Mouse (Mus musculus) stomach, postnatal 0 days (tissue): ENCODE results near the gene Cdh1. TPM values are rescaled to one million over a fixed set of nuclear protein-coding genes. Genes with fewer than 3 reads are reported as not detected.
"Not testable (repeated sequence)": the region's sequence is repeated elsewhere in the genome, so short reads cannot be mapped to it uniquely, and the experiment has no call there.

Source experiments
- ATAC-seq: fragments of 200-750 bp; cut with Nextera tagmentation; 2 replicates; pipeline ENCODE4 v1.8.0; 2017; ENCODE audit not compliant: low FRiP score, low TSS enrichment
- DNase-seq: peaks from one replicate; pipeline ENCODE4 v3.0.0-alpha.2; 2016; ENCODE audit warnings: low spot score
- H3K27ac ChIP-seq: fragments of 300-500 bp; sonication (generic); replicated peaks from 2 replicates; pipeline ENCODE4 v1.5.1; 2014; ENCODE audit warnings: mild to moderate bottlenecking, control low read depth
- H3K27me3 ChIP-seq: fragments of 300-500 bp; sonication (generic); 2 replicates; pipeline ENCODE4 v1.6.1; 2014; ENCODE audit warnings: low read length; ENCODE audit not compliant: control insufficient read depth, insufficient read depth
- H3K36me3 ChIP-seq: fragments of 300-500 bp; sonication (generic); 2 replicates; pipeline ENCODE4 v1.6.1; 2014; ENCODE audit warnings: low read length, mixed read lengths; ENCODE audit not compliant: control insufficient read depth, insufficient read depth
- H3K4me1 ChIP-seq: fragments of 300-500 bp; sonication (generic); replicated peaks from 2 replicates; pipeline ENCODE4 v1.6.1; 2014; ENCODE audit warnings: antibody characterized with exemption; ENCODE audit not compliant: control insufficient read depth, insufficient read depth
- H3K4me2 ChIP-seq: fragments of 300-500 bp; sonication (generic); replicated peaks from 2 replicates; pipeline ENCODE4 v1.6.1; 2014; ENCODE audit warnings: low read depth, mild to moderate bottlenecking, control low read depth, moderate library complexity
- H3K4me3 ChIP-seq: fragments of 300-500 bp; sonication (generic); 2 replicates; pipeline ENCODE4 v1.5.1; 2014; ENCODE audit warnings: low read depth, low read length, control low read depth
- H3K9ac ChIP-seq: fragments of 300-500 bp; sonication (generic); 2 replicates; pipeline ENCODE4 v1.6.1; 2014; ENCODE audit warnings: mild to moderate bottlenecking, low read length, control low read depth, mixed read lengths
- H3K9me3 ChIP-seq: fragments of 300-500 bp; sonication (generic); 2 replicates; pipeline ENCODE4 v1.6.1; 2016; ENCODE audit warnings: low read length; ENCODE audit not compliant: control insufficient read depth
- CTCF ChIP-seq: IDR thresholded peaks from 2 replicates; pipeline ENCODE4 v1.5.1; 2016; ENCODE audit warnings: antibody characterized with exemption, low read depth, mild to moderate bottlenecking, moderate library complexity
- EP300 ChIP-seq: optimal IDR thresholded peaks from 2 replicates; pipeline ENCODE3; 2016; ENCODE audit warnings: antibody characterized with exemption
- WGBS: fragments of 180-500 bp; shearing (Covaris S2); extraction: QIAGEN DNeasy Blood & Tissue Kit; methylation state at CpG from one replicate; pipeline ENCODE4 v1.1.7; 2014; 5-methylcytosine and 5-hydroxymethylcytosine counted together
- polyA plus RNA-seq: library from polyadenylated mRNA; unstranded; fragments of >200 nt; fragmentation: Nextera tagmentation; extraction: Ambion mirVana; gene quantifications from 2 replicates; pipeline ENCODE4 v1.2.1, GENCODE M21; 2015

Gene Cdh1
- polyA plus RNA-seq, 1 experiment from 2014 or later, result 118 TPM

DNA sequence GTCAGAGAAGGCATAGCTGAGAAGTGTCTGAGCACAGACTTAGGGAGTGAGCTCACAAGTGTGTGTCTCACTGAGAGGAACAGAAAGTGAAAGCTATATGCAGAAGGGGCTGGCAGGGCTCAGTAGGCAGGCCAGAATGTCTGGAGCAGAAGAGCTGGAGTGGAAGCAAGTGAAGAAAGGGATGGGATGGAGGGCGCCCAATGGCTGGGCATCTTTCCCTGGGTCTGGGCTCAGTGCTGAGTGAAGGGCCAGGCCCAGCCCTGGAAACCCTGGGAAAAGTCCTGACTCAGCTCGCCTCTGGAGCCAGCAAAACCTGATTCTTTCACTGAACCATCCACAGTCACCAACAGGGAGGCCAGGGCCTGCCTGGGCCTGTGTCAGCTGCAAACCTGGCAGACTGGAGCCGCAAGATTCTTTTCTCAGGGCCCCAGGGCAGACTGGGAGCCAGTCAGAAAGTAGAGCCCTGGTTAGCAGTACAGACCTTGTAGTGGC, 39.4 kb upstream of the Cdh1 start:
- Histone ChIP-seq H3K4me1 (no peaks in the 10 kb centered on the region), H3K4me3 (no peak overlapping the region), H3K27me3 (no peaks in the 10 kb centered on the region), H3K27ac (peak overlapping the region; percentile 82), H3K9me3 (no peaks in the 10 kb centered on the region), H3K36me3 (no peaks in the 10 kb centered on the region), H3K4me2 (no peak overlapping the region), H3K9ac (no peak overlapping the region)
- peak; percentile 97 for TF ChIP-seq EP300
- no peak for TF ChIP-seq CTCF
- peak; percentile 51 for ATAC-seq
- 58% methylated on average over 3 of the region's 3 CpGs for WGBS
- peak; percentile 63 for DNase-seq

DNA sequence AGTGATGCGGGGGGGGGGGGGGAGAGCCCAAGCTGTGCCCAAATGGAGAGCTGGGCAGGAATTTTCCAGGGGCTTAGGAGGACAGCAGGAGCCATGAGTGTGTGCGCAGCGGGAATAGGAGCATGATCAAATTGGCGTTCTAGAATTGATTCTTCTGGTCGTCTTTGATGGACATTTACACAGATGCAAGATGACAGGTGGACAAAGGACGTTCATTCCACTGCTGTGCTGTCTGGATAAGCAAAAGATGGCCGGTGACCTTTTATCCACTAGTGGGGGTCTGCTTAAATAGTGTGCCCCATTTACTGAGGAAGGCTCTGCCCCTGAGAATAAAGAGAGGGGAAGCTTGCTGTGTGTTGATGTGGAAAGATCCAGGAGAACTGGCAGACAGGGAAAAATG, 34.1 kb upstream of the Cdh1 start:
- Histone ChIP-seq H3K27ac (no peak overlapping the region), H3K36me3 (no peaks in the 10 kb centered on the region), H3K4me1 (no peaks in the 10 kb centered on the region), H3K27me3 (no peaks in the 10 kb centered on the region), H3K9me3 (no peaks in the 10 kb centered on the region), H3K4me2 (no peak overlapping the region), H3K9ac (no peak overlapping the region), H3K4me3 (no peak overlapping the region)
- no peak for TF ChIP-seq CTCF
- no peak for TF ChIP-seq EP300
- ATAC-seq (no peak), DNase-seq (no peak)
- WGBS, result 75% methylated on average over 7 of the region's 7 CpGs

DNA sequence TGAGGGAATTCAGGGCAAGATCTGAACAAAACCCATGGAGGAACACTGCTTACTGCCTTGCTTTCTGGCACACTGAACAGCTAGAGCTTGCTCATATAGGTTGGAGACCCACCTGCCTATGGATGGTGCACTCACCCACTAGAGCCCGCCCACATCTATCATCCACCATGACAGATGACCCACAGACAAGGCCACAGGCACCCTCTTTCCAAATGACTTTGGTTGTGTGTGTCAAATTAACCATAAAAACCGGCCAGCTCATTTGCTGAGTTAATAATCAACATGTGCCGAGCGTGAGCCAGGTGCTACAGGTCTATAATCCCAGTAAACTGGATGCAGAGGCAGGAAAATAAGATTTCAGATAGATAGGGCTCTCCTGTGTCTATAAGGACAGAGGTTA, 32.8 kb upstream of the Cdh1 start:
- TF ChIP-seq EP300 (no peak), CTCF (no peak)
- ATAC-seq (0 out of 2 replicates have a peak, but pooled peaks have one; percentile 27), DNase-seq (no peak)
- WGBS, result 73% methylated on average over 4 of the region's 4 CpGs
- Histone ChIP-seq H3K4me2 (no peak overlapping the region), H3K27me3 (no peaks in the 10 kb centered on the region), H3K9me3 (no peaks in the 10 kb centered on the region), H3K27ac (no peak overlapping the region; the same call in 1 of the 2 replicates), H3K9ac (no peak overlapping the region), H3K4me1 (no peaks in the 10 kb centered on the region), H3K36me3 (no peaks in the 10 kb centered on the region), H3K4me3 (no peak overlapping the region)

DNA sequence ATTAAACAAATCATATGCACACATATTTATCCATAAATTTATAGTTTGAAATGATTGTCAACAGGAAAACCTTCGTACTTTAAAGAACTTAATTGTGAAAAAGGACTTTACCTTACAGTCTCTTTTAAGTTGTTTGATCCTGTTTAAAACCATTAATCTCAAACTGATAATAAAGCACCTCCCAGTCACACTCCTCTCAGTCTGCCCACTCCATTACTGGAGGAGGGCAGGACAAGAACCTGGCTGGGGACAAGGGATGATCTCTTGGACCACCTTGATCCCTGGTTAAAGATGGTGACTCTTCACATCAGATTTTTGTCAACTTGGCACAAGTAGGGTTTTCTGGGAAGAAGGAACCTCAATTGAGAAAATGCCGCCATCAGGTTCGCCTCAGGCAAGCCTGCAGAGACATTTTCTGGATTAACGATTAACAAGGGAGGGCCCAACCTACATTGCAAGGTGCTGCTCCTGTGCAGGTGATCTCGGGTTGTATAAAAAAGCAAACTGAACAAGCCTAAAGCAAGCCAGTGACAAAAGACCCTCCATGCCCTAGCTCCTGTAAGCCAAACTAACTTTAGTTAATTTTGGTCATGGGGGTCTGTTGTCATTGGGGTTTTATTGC, 31.5 kb upstream of the Cdh1 start:
- no peak overlapping the region for H3K4me2 ChIP-seq
- no peak overlapping the region for H3K4me3 ChIP-seq
- DNase-seq, result peak; percentile 55
- H3K4me1 ChIP-seq, result no peaks in the 10 kb centered on the region
- peak; percentile 66; the same call in 1 of the 2 replicates for ATAC-seq
- H3K36me3 ChIP-seq, result no peaks in the 10 kb centered on the region
- 59% methylated on average over 5 of the region's 5 CpGs for WGBS
- peak overlapping the region; percentile 65 for H3K27ac ChIP-seq
- no peak for TF ChIP-seq EP300
- TF ChIP-seq CTCF, result no peak
- no peaks in the 10 kb centered on the region for H3K27me3 ChIP-seq
- no peak overlapping the region for H3K9ac ChIP-seq
- H3K9me3 ChIP-seq, result no peaks in the 10 kb centered on the region

DNA sequence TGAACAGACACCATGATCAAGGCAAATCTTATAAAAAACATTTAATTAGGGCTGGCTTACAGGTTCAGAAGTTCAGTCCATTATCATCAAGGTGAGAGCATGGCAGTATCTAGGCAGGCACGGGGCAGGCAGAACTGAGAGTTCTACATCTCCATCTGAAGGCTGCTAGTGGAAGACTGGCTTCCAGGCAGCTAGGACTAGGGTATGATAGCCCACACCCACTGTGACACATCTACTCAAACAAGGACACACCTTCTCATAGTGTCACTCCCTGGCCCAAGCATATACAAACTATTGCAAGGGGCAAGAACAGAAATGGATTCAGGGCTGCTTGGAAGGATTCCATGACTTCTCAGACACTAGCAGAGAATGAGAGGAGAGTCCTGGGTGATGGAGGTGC, 31.0 kb upstream of the Cdh1 start:
- H3K9ac ChIP-seq, H3K4me1 ChIP-seq, H3K4me2 ChIP-seq, H3K36me3 ChIP-seq, DNase-seq, H3K27me3 ChIP-seq, H3K9me3 ChIP-seq, H3K4me3 ChIP-seq: not testable (repeated sequence)
- peak overlapping the region; percentile 65 for H3K27ac ChIP-seq
- peak; percentile 27 for TF ChIP-seq EP300
- ATAC-seq, result peak; percentile 69
- 33% methylated on average over 1 of the region's 1 CpGs for WGBS

DNA sequence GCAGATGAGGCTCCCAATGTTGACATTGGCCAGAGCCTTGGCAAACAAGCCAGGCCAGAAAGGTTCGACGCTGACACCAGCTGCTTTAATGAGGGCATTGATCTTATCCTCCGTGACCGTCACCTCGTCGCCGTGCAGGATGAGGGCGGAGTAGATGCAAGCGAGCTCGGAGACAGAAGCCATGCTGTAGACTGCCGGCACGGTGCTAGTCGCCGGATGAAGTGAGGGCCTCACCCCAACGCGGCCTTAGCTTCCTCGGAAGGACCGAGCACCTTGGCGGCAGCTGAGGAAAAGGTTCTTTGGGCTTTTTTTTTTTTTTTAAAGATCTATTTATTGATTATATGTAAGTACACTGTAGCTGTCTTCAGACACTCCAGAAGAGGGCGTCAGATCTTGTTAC, 30.0 kb upstream of the Cdh1 start, which contains the start of gene Gm10073:
Gene Gm10073, minus strand, starts transcription at position 294 of the 400 bp plus-strand sequence.
- H3K4me1 ChIP-seq, ATAC-seq, H3K9me3 ChIP-seq, H3K4me3 ChIP-seq, H3K4me2 ChIP-seq, H3K9ac ChIP-seq, DNase-seq, H3K36me3 ChIP-seq, H3K27me3 ChIP-seq: not testable (repeated sequence)
- WGBS, result 33% methylated on average over 19 of the region's 20 CpGs
- peak within 1 kb of the TSS; percentile 65 for H3K27ac ChIP-seq
